Mouse (Mus musculus) mouse trophoblast stem cell (cell line): Measurements from ENCODE around the gene Maml3.

Source experiments
- in situ Hi-C, 2 experiments: fragments of 300-500 bp; cut with MseI, MboI; formaldehyde crosslinking; loops; 2 replicates in 1 of 2; 3 replicates in 1 of 2; pipeline ENCODE4 v1.15.1; 2025

The Maml3 gene

DNA sequence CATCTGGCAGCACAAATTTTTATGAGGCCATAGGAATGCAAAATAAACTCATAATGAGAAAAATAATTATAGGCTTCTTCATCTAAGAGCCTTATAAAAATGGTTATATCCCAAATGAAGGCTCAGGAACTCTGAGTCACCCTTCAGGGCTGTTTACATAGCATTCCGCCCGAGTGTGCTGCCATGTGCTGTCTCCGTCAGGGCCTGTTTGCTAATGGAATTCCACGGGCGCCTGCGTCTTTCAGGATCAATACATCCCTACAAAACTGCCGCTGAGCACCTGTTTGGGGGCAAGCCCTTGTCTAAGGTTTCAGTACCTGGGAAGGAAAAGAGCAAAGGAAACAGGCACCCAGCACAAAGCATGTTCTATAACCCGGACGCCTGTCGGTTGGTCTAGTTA is 279.3 kb downstream of the Maml3 start:
- in situ Hi-C loops = no loop called here

DNA sequence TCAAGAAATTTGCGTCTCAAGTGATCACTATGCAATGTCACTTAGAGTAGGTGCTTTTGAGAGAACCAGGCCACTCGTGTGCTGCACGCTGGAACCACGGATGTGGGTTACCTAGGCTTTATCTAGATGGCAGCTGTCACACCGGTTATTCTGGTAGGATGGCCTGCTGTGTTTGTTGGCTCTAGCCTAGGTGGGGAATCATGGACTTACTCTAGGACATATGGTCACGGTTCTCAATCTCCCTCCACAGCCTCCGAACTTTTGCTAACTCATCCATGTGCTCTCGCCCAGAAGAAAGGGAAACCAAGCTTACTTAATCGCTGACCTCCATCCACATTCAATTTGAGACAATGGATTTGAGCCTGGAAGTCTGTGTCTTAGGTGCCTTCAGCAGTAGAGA is 280.4 kb downstream of the Maml3 start:
- in situ Hi-C loops = no loop called here

DNA sequence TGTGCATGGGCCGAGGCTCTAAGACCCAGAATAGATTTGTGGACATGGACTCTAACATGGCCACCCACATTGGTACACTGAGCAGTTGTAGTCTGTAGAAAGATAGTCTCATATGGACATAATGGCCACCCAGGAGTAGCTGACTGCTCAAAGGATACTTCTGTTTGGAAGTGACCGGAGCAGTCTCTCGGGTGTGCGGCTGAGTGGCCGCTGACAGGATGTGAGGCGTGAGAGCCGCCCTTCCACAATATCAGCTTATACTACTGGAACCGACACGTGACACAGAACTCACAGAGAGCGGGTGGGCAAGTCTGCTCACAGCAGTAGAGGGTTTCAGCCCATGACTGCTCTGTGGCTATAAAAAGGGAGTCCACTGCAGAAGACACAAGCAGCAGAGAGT is 283.3 kb downstream of the Maml3 start:
- in situ Hi-C loops = no loop called here

DNA sequence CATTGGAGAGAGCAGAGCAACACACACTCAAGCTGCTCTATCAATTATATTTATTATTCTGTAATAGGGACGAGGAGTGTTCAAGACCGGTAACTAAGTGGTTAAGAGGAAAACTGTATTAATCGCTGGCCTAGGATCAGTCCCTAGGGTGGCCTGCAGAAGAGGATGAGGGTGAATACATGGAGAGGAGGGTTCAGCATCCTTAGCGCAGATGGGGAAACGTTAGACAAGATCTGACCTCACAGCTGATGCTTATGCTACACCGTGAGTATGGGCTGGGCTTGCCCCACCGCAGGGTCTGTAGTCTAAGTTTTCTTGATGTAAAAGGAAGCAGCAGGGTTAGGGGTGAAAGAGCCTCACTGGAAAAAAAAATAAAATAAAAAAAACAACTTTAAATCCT is 285.8 kb downstream of the Maml3 start:
- in situ Hi-C loops = no loop called here

DNA sequence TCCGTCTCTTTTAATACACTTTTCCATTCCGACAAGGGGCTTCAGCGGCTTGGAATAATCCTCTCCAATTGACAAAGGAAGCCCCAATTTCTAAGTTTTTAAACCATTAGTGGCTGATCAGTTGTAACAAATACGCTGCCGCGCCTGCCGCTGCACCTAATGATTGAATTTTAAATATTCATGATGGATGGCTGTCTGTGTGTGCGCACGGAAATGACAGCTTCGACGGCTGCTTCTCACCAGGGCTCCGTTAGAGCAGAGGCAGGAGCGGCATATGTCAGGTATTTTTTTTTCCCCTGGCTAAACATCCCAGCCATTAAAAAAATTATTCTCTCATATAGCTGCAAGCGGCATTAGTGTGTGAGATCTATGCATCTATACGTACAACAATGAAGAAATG is 287.0 kb downstream of the Maml3 start:
- in situ Hi-C loops = no loop called here

DNA sequence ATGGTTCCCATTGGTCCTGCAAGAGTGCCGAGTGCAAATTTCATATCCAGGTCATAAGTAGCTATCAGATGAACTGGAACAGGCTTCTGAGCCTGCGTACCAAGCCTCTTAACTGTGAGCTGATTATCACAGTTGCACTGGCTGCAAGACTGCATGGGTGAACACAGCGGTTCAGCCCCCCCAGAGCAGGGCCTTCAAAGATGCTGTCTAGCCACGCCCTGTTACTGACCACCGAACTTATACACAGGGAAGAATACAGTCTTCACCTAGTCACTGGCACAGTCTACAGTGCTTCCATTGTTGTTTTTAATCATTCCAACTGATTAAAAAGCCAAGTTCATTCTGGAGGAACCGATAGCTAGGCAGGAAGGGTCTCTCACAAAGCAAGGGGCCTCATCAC is 287.5 kb downstream of the Maml3 start:
- in situ Hi-C loops = no loop called here

DNA sequence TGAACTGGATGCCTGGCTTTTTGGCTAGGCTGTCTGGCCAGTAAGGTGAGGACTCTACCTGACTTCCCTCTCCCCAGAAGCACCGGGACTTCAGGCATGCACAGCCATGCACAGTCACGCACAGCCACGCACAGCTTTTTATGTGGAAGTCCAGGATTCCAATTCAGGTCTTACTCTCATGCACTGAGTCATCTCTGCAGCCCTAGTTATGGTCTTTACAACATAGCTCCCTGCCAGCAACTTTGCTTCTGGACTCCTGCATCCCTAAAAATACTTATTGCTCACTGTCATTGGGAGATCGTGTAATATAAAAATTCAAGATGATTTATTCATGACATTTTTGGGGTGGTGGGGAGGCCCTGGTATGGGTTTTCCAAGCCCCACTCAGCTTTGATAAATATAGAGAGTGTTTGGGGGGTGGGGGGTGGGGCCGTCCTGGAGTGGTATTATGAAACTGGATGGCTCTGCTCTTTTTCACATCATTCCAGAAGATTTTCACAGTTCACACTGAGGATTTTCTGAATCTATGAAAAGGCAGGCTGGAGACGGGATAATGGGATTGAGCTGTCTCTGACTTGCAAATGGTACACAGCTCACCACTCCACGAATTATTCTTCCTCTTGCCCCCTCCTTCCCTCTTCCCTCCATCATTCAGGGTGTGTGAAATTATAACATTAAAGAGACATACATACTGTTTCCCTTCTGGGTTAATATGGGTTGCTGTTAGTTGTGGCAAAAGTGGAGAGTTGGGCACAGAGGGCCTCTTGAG is 288.2 kb downstream of the Maml3 start:
- in situ Hi-C loops = no loop called here

DNA sequence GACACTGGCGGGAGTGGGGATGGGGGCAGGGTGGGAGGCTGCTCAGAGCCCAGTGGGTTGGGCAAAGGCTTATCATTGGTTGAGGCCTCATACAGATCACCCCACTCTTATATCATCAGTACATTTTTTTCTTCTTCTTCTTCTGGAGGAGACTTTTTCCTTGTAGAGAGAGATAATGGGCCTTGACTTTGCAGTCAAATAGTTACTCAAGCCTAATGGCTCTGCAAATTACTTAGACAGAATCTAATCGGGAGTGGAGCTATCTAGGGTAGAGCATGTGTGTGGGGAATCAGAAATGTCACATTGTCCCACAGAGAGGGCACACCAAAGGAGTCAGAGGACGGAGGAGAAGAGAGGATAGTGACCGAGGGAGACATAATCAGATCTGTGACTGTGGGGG is 290.8 kb downstream of the Maml3 start:
- in situ Hi-C loops = no loop called here

DNA sequence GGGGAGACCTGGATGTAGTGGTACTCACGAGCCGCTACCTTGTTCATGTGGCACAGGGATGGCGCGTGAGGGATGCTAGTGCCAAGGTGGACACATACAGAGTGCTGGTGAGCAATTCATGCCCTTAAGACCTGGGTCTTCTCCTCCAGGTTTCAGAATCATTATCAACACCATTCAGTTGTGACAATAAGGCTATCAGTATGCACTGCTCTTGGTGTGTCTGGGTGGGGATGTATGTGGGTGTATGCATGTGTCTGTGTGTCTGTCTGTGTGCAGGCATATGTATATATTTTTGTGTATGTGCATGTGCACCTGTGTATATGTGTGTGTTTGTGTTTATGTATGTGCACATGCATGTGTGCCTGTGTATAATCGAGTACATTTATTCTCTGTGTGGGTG is 291.7 kb downstream of the Maml3 start:
- in situ Hi-C loops = no loop called here

DNA sequence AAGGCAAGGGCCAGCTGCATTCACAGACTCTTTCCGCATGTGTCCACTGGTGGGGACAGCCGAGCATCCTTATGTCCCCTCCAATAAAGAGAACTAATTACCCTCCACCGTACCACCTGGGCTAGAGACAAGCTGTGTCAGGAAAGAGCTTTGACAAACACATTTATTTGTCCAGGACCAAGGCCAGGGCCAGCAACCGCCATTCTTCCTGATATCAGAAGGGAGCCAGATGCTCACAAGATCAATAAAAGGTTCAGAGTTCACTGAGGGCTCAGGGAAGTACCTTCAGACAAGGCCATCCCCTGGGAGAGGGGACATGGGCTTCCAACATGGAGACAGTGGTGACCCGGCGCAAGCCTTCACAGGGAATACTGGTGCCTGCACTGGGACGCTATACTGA is 294.1 kb downstream of the Maml3 start:
- in situ Hi-C loops = no loop called here

DNA sequence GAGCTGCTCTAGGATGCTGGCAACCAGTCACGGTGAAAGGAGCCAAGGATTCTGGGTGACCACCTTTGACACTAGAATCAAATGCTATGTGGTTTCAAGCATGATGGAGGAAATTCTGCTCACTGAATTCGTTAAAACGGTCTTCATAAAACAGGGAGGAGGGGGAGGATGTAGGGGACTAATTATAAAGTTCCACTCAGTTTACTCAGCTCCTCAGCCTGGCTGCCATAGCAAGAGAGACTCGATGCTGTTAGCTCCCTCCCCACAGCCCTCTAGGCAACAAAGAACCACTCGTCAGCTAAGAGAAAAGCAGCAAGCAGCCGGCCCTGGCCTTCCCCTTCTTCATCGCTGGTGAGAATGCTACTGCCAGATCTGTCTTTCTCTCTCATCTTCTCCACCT is 295.1 kb downstream of the Maml3 start:
- in situ Hi-C loops = no loop called here

DNA sequence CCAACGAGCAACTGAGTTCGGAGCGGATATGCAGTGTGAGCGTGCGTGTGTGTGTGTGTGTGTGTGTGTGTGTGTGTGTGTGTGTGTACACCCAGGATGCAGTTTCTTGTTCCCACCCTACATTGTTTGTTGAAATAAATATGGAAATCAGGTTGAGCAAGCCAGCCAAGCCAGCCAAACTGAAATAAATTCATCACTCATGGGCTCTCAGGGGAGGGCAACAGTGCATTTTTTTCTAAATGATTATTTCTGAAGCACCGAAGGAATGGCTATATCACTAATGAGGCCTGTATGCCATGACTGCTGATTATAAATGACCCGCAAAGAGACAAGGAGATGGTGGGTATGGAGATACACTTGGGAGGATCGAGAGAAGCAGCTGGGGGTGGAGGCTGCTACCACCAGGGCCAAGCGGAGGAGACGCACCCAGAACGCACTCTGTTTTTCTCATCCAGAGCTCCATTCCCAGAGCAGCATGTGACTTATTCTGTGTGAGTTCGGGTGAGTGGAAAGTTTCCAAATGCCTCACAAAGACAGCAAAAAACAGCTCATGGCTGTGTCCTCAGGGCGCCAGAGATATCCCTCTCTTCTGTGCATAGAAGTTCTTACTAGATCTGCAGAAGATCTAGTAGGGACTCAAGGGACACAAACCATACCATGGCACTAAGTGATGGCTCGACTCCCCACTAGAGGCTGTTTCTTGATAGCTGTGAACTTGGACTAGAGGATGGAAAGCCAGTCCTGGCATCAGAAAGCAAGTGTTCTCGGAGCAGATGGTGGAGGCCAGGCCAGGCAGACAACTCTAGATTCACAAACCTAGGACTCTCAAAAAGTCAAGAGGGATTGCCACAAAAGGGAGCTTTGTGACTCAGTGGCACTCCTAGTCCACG is 296.6 kb downstream of the Maml3 start:
- in situ Hi-C loops = no loop called here

DNA sequence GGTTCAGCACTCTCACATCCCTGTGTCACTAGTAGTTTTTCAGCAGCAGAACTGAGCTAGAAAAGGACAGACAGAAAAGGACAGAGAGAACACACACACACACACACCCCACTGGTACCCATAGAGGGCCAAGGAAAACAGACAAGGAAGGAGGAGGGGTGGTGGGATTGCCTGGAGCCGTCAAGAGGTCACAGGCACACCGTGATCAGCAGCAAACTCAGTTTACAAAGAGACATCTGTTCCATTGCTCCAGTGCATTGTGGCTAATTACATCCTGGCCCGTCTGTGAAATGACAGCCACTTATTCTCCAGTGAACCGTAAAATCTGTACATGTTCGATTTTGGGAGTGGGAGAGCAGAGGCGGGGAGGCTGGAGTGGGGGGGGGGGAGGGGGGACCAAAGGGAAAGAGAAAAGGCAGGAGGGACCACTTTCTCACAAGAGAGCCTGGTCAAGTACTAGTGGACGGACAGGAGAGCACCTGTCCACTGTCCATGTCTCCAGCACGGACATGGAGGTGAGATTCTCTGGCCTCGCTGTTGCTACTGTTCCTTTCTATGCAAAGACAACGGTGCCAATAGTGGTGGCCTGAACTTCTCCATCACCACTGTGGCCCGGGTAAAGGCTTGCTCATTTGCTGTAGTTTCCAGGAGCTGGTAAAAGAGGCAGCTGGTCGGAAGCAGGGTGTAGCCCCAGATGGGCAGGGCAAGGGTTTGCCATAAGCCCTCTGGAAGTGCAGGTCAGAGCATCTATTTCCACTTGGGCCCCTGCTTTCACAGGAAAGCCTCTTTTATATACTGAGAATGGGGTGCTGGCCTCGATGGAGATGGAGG is 299.2 kb downstream of the Maml3 start:
- in situ Hi-C loops = no loop called here

DNA sequence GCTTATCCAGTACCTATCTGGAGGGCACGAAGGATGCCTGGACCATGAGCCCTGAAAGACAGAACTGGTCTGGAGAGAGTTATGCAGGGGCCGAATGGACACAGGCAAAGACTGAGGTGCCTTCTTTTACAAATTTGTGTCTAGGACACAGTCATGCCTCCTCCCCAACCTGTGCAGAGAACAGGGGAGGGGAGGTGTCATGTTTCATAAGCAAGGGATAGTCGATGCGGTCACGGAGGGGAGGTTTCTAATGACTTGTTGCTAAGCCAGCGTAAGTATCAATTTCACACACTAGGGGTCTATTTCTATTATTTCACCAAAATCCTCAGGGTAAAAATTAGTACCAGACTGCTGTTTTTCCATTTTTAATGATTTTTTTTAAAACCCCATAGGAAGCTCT is 301.0 kb downstream of the Maml3 start:
- in situ Hi-C loops = no loop called here

DNA sequence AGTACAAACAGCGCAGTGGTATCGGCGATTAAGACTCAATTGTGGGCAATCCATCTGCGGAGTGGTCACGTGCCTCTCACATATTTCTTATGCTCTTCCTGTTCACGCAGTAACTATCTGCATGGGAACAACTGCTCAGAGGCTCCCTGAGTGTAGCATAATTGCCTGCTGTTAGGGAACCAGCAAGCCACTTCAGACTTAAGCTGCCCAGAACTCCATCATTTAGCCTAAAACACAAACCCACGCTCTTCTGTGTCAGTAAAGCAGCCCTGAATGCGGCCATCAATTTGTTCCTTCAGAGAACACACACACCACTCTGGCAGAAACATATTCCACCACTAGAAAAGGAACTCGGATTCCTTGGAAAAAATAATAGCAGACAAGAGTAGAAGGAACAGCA is 305.2 kb downstream of the Maml3 start:
- in situ Hi-C loops = no loop called here

DNA sequence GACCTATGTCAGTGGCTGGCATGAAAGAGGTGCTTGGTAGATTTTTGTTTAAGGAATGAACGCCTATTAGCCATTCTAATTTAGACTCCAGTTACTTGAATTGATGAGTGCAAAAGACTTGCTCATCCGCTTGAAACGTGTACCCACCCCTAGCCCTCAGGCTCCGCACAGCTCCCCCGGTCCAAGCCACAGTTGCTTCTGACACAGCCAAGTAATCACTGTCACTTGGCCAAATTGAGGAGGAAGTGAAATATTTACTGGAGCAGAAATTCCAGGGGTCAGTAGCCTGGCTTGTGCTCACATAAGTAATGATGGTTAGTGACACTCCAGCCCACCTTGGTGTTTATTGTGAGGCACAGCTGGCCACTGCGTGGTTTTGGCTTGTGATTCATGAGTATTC is 308.0 kb downstream of the Maml3 start:
- in situ Hi-C loops = no loop called here

DNA sequence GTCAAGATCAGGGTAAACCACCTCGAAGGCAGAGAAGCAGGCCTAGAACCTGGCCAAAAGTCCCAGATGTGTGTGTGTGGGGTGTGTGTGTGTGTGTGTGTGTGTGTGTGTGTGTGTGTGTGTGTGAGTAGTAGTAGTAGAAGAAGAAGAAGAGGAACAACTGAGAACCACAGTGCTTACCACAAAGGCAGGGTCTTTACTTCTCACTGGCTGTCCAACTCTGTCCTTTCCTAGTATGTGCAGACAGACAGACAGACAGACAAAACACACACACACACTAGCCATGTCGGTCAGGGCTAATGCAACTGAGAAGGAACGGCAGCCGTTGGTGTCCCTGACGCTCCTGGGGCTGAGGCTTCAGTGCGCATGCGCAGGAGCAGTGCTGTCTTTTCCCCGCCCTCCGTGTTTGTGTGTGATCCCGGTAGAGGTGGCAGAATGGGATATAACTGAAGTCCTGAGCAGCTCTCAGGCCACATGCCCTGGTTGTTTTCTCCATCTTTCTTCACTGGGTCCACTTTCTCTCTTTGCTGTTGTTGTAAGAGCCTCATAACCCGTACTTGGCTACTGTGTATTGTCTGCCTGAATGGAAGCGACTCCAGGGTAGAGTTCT is 308.6 kb downstream of the Maml3 start:
- in situ Hi-C loops = no loop called here

DNA sequence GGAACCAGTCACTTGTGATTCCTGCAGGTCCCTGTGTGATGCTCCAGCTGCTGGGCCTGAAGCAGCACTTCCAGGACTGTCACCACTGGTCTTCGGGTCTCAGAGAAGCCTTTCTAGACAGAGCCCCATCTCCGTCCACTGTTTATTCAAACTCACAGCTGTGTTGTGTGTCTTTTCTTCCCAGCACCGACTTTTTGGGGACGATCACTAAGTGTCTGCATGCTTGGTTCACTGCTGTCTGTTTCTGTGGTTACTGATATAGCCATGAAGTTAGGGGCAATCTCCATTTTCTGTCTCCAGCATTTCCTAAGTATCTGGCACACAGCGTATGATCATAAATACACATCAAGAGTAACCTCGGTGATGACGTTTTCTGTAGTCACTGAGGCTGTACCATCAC is 313.3 kb downstream of the Maml3 start:
- in situ Hi-C loops = no loop called here

DNA sequence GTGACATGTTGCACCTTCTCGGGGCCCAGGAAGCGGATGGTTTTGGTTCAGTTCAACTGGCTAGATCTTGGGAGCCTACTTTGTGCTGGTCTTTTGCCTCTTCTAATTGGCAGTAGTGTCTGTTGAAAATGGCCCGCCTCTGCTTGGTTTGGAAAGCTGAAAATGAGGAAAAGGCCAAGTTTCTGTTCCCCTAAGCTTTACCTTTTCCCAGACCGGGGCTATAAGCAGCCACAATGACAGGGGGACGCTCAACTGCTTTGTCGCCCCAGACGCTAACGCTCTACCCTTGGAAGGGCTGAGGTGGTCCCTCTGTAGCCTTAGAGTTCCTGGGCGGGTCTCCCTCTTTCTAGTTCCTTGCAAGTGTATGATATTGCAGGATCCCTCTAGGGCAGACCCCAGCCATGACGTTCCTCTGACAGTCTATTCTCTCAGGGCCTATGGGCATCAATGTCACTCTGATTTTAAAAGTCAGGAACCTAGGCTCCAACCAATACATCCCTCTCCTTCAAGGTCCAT is 315.4 kb downstream of the Maml3 start:
- in situ Hi-C loops = no loop called here

DNA sequence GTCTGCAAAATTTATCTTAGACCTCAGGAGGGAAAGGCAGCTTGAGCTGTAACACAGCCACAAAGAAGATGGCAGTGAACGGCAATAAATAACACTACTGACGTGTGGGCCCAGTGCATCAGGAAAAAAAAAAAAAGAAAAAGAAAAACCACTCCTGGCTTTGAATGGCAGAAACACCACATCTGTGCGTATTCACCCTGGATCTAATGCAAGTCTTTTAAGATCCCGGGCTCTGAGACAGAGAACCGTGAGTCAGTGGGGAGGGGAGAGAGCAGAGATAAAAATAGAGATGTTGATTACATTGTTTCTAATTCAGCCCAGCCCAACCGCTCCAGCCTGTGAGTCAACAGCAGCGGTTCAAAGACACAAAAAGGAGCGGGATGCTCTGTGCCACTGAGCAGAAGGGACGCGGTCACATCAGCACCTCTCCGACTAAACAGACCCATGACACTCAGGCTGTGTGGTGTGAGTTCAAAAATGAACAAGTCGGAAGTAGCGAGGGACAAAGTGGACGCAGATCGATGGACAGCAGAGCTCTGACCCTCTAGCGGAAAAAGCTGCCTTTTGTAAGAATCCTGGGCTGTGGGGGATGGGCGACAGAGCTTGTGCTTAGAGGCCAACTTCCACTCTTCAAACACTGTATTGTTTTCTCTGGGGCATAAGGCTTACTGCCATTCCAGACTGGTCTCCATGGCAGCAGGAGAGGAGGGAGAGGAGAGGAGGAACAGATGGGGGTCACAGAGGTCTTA is 316.1 kb downstream of the Maml3 start:
- in situ Hi-C loops = no loop called here

DNA sequence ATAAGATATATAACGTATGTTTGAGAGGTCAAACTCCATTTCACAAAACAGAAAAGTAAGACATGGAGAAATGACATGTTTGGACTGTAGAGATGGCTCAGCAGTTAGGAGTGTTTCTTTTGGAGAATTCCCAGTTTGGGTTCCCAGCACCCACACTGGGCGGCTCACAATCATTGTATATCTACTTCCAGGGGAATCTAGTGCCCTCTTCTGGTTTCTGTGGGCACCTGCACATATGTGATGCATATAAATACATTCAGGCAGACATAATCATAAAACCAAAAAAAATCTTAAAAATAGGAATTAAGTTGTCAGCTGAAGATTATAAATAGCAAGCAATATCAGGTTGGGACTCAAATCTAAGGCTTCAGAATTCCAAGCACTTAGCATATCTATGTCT is 316.9 kb downstream of the Maml3 start:
- in situ Hi-C loops = no loop called here
